Mouse (Mus musculus) stomach, embryonic 14.5 days (tissue): ENCODE measurements around the gene Luc7l3. TPM values are rescaled to one million over a fixed set of nuclear protein-coding genes. Genes with fewer than 3 reads are reported as not detected.

Experiments
- ATAC-seq: fragments of 200-750 bp; cut with Nextera tagmentation; 2 replicates; pipeline ENCODE4 v1.8.0; 2017; ENCODE audit warnings: low read depth, moderate TSS enrichment; ENCODE audit not compliant: insufficient number of reproducible peaks, insufficient read depth, low FRiP score
- H3K27ac ChIP-seq: fragments of 300-500 bp; sonication (generic); 2 replicates; pipeline ENCODE4 v1.5.1; 2014; ENCODE audit warnings: mild to moderate bottlenecking, low read length, moderate library complexity, mixed read lengths
- H3K27me3 ChIP-seq: fragments of 300-500 bp; sonication (generic); 2 replicates; pipeline ENCODE4 v1.6.1; 2014; ENCODE audit warnings: low read length, control low read depth, mixed read lengths; ENCODE audit not compliant: control insufficient read depth, insufficient read depth
- H3K36me3 ChIP-seq: fragments of 300-500 bp; sonication (generic); 2 replicates; pipeline ENCODE4 v1.6.1; 2014; ENCODE audit warnings: mild to moderate bottlenecking, control low read depth, low read length, moderate library complexity, mixed read lengths; ENCODE audit not compliant: control insufficient read depth, insufficient read depth
- H3K4me1 ChIP-seq: fragments of 300-500 bp; sonication (generic); 2 replicates; pipeline ENCODE4 v1.6.1; 2014; ENCODE audit warnings: low read length, control low read depth, mixed read lengths; ENCODE audit not compliant: control insufficient read depth, insufficient read depth
- H3K4me2 ChIP-seq: fragments of 300-500 bp; sonication (generic); replicated peaks from 2 replicates; pipeline ENCODE4 v1.6.1; 2014; ENCODE audit warnings: low read depth, low read length, control low read depth
- H3K4me3 ChIP-seq: fragments of 300-500 bp; sonication (generic); 2 replicates; pipeline ENCODE4 v1.5.1; 2014; ENCODE audit warnings: low read depth, low read length, control low read depth
- H3K9ac ChIP-seq: fragments of 300-500 bp; sonication (generic); replicated peaks from 2 replicates; pipeline ENCODE4 v1.6.1; 2014; ENCODE audit warnings: low read depth, mild to moderate bottlenecking, control low read depth, low read length, moderate library complexity, mixed read lengths
- H3K9me3 ChIP-seq: fragments of 300-500 bp; sonication (generic); 2 replicates; pipeline ENCODE4 v1.6.1; 2016; ENCODE audit warnings: low read depth, low read length, control low read depth; ENCODE audit not compliant: control insufficient read depth
- WGBS: fragments of 180-500 bp; shearing (Covaris S2); extraction: QIAGEN DNeasy Blood & Tissue Kit; methylation state at CpG from one replicate; pipeline ENCODE4 v1.1.7; 2014; 5-methylcytosine and 5-hydroxymethylcytosine counted together
- polyA plus RNA-seq: library from polyadenylated mRNA; unstranded; fragments of >200 nt; fragmentation: Nextera tagmentation; extraction: Ambion mirVana; gene quantifications from 2 replicates; pipeline ENCODE4 v1.2.1, GENCODE M21; 2014

Luc7l3 gene
- polyA plus RNA-seq, result 116 and 124 TPM in 2 replicates

DNA sequence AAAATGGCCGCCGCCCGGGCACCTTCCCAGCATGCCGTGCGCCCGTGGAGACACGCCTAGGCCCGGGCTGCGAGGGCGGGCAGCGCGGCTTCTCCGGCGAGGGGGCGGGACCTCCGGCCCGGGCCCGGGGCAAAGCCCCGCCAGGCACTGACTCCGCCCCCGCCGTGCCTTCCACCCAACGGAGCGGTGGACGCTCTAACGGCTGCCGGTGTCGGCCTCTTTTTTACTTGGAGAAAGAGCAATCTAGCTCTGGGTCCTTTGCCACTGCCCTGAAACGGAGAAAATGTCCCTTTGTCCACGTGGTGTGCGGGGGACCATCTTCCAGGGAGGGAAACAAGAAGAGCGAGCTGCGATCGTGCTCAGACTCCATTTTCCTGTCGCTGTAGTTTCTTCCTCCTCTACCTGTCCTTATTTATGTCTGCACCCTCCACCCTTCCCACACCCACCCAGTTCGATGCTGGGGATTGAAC lies at the start of gene Luc7l3:
Gene Luc7l3 (minus strand): TSS at position 58 of the 470 bp plus-strand sequence.
- peak within 1 kb of the TSS; percentile 99 for H3K4me3 ChIP-seq
- H3K27me3 ChIP-seq, result no peaks in the 10 kb centered on the region
- under 1% methylated on average over 36 of the region's 36 CpGs for WGBS
- H3K9me3 ChIP-seq, result no peaks in the 10 kb centered on the region
- H3K4me2 ChIP-seq, result peak within 1 kb of the TSS; percentile 76
- ATAC-seq, result peak; percentile 95
- H3K9ac ChIP-seq, result peak within 1 kb of the TSS; percentile 99
- peaks cover 13% of the 10 kb centered on the region for H3K4me1 ChIP-seq
- H3K27ac ChIP-seq, result peak within 1 kb of the TSS; percentile 99
- no peaks in the 10 kb centered on the region for H3K36me3 ChIP-seq

DNA sequence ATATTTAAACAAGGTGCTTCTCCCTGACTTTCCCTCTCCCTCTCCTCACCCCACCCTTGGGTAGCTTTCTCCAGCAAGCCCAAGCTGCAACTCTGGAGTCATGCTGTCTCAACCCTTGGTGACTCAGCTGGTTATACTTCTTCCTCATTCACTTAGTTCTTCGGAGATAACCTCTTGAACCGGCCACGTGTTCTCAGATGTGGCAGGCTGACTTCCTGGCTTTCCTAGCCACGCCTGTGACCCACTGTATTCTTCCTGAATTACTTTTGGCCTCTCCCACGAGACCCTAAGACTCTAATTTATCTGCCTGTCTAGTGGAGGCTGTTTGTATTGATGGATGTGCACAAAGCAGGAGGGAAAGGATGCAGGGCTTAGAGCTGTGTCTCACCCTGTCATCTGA lies 49.0 kb upstream of the Luc7l3 start:
- 6% methylated on average over 5 of the region's 5 CpGs for WGBS
- no peak overlapping the region for H3K4me2 ChIP-seq
- H3K4me1 ChIP-seq, result peaks cover 11% of the 10 kb centered on the region; the same call in 1 of the 2 replicates
- peak overlapping the region; percentile 21; the same call in 1 of the 2 replicates for H3K27ac ChIP-seq
- no peaks in the 10 kb centered on the region for H3K36me3 ChIP-seq
- no peaks in the 10 kb centered on the region for H3K27me3 ChIP-seq
- no peak overlapping the region for H3K4me3 ChIP-seq
- peak; percentile 56; the same call in 1 of the 2 replicates for ATAC-seq
- H3K9ac ChIP-seq, result no peak overlapping the region
- no peaks in the 10 kb centered on the region for H3K9me3 ChIP-seq

DNA sequence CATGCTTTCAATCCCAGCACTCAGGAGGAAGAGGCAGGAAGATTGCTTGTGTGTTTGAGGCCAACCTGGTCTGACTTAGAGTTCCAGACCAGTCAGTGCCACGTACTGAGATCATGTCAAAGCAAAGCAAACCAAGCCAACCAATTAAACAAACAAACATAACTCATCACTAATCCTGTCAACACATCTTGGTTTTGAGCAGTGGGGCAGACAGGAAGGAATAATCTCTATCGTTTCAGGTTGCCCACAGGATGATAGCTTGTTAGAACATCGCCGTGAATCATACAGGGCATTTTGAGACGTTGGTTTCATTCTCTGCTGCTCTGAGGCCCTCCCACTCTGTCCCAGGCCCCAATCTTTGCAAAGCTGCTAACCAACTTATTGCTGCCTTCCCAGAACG lies 48.2 kb upstream of the Luc7l3 start:
- no peaks in the 10 kb centered on the region for H3K27me3 ChIP-seq
- no peak overlapping the region for H3K4me3 ChIP-seq
- H3K36me3 ChIP-seq, result no peaks in the 10 kb centered on the region
- H3K4me1 ChIP-seq, result peaks cover 11% of the 10 kb centered on the region; the same call in 1 of the 2 replicates
- H3K4me2 ChIP-seq, result no peak overlapping the region
- H3K27ac ChIP-seq, result no peak overlapping the region
- no peak for ATAC-seq
- WGBS, result 71% methylated on average over 6 of the region's 6 CpGs
- H3K9ac ChIP-seq, result no peak overlapping the region
- H3K9me3 ChIP-seq, result no peaks in the 10 kb centered on the region

DNA sequence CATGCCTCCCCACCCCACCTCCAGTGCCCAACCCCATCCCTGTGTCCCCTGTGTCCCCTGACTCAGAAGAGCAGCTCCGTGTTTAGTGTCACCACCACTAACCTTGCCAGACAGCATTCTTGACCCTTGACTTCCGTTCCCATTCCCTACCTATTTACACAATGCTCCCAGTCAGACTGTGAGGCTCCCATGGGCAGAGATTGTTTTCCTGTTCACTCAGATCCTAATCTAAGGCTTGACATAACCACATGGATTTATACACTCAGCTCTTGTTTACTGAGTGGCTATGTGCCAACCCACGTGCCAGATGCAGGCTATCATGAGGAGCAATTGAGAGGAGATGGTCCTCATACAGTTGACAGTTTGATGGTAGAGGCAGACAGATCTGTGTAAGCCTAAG lies 43.6 kb upstream of the Luc7l3 start:
- Histone ChIP-seq H3K9ac (no peak overlapping the region), H3K4me1 (peaks cover 5% of the 10 kb centered on the region; the same call in 1 of the 2 replicates), H3K4me2 (no peak overlapping the region), H3K4me3 (no peak overlapping the region), H3K27me3 (no peaks in the 10 kb centered on the region), H3K36me3 (no peaks in the 10 kb centered on the region), H3K9me3 (no peaks in the 10 kb centered on the region), H3K27ac (no peak overlapping the region)
- no peak for ATAC-seq
- 53% methylated on average over 3 of the region's 3 CpGs for WGBS

DNA sequence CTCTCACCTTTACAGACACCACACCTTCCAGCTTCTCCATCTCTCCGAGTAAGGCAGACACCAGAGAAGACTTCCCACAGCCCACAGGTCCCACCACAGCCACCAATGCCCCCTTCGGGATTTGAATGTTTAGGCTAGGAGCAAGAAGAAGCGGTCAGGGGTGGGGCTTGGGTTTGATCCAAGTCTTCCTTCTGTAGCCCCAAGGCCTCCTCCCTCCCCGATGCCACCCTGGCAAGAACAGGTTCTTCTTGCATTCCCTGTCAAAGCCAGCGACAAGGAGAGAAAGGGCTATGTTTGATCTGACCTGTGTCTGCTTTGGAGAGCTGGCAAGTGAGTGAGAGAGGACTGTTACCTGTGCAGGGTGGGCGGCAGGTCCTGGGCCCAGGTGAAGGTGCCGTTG lies 41.9 kb upstream of the Luc7l3 start:
- no peak overlapping the region for H3K4me2 ChIP-seq
- no peak overlapping the region for H3K4me3 ChIP-seq
- no peak overlapping the region for H3K9ac ChIP-seq
- no peaks in the 10 kb centered on the region for H3K9me3 ChIP-seq
- WGBS, result 67% methylated on average over 7 of the region's 7 CpGs
- H3K4me1 ChIP-seq, result peaks cover 4% of the 10 kb centered on the region; the same call in 1 of the 2 replicates
- no peaks in the 10 kb centered on the region for H3K36me3 ChIP-seq
- no peak overlapping the region for H3K27ac ChIP-seq
- no peak for ATAC-seq
- H3K27me3 ChIP-seq, result no peaks in the 10 kb centered on the region

DNA sequence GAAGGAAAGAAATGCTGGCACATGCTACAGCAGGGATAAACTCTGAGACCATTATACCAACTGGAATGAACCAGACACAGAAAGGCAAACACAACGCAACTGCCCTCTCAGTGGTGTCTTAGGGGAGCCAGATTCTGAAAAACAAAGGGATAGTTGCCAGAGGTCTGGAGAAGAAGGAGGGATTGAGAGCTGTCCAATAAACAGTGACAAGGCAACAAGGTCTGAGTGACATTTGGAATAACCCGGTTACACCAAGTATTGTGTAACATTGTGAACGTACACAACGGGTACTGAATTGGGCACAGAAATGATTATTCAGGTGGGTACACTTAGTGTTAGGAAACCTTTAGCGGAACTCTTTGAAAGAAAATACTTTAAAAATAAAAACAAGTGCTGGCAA lies 40.3 kb upstream of the Luc7l3 start:
- Histone ChIP-seq H3K4me1 (peaks cover 4% of the 10 kb centered on the region; the same call in 1 of the 2 replicates), H3K4me2 (no peak overlapping the region), H3K9ac (no peak overlapping the region), H3K27me3 (no peaks in the 10 kb centered on the region), H3K27ac (no peak overlapping the region), H3K9me3 (no peaks in the 10 kb centered on the region), H3K4me3 (no peak overlapping the region), H3K36me3 (no peaks in the 10 kb centered on the region)
- no peak for ATAC-seq
- WGBS, result 90% methylated on average over 5 of the region's 5 CpGs

DNA sequence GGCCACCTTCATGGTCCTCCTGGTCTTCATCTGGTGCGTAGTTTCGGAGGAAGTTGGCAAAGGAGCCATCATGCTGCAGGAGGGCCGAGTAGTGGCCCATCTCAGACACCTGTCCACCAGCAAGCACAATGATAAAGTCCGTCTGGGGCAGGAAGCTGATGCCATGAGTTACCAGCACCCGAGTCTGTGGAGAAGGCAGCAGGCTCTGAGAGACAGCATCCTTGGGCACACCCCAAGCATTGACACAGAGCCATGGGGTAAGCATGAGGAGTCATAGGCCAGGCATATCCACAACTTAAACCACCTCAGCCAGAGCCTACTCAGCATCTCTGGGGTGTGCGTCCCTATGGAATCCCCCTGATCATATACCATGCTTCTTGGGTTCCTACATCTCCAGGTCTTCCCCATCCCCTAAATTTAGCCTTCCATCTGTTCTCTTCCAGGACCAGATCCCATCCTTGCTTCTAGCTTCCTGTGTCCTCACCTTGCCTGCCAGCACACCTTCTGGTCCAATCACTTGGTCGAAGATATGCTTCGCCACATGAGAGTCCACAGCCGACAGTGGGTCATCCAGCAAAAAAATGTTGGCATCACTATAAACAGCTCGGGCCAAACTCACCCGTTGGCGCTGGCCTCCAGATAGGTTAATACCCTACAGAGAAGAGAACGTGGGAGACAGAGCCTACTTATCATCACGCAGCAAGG lies 39.5 kb upstream of the Luc7l3 start:
- Histone ChIP-seq H3K9me3 (no peaks in the 10 kb centered on the region), H3K4me1 (peaks cover 4% of the 10 kb centered on the region; the same call in 1 of the 2 replicates), H3K4me2 (no peak overlapping the region), H3K4me3 (no peak overlapping the region), H3K27me3 (no peaks in the 10 kb centered on the region), H3K27ac (no peak overlapping the region), H3K36me3 (no peaks in the 10 kb centered on the region), H3K9ac (no peak overlapping the region)
- 93% methylated on average over 14 of the region's 14 CpGs for WGBS
- ATAC-seq, result no peak

DNA sequence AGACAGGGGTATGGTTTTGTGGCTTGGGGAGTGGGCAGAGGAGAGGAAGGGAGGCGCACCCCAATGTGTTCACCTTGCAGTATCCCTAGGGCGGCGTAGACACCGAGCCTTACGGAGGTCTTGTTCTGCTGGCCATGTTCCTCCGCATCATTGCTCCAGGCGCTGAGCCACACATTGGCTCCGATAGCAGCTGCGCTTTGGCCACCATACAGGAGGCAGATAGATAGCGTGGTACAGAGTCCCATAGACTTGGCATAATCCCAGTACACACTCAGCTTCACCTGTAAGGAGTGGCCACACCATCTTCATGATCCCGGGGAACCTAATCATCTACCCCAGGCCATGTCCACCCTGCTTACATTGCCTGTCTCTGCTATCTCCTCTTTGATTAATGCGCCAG lies 37.4 kb upstream of the Luc7l3 start:
- Histone ChIP-seq H3K27me3 (no peaks in the 10 kb centered on the region), H3K36me3 (no peaks in the 10 kb centered on the region), H3K9ac (no peak overlapping the region), H3K4me3 (no peak overlapping the region), H3K4me1 (peaks cover 4% of the 10 kb centered on the region; the same call in 1 of the 2 replicates), H3K4me2 (no peak overlapping the region), H3K27ac (no peak overlapping the region), H3K9me3 (no peaks in the 10 kb centered on the region)
- no peak for ATAC-seq
- 93% methylated on average over 12 of the region's 12 CpGs for WGBS
